Mouse (Mus musculus) kidney, postnatal 0 days (tissue): ENCODE data around the gene Krtap9-5. TPM values are rescaled to one million over a fixed set of nuclear protein-coding genes. Genes with fewer than 3 reads are reported as not detected.

ENCODE experiments used
- ATAC-seq: fragments of 200-750 bp; cut with Nextera tagmentation; replicated peaks from 2 replicates; pipeline ENCODE4 v1.8.0; 2017; ENCODE audit warnings: low read depth, moderate number of reproducible peaks, moderate TSS enrichment, moderate library complexity; ENCODE audit not compliant: low FRiP score
- DNase-seq: peaks from one replicate; pipeline ENCODE4 v3.0.0-alpha.2; 2016; ENCODE audit warnings: low spot score
- H3K27ac ChIP-seq: fragments of 300-500 bp; sonication (generic); 2 replicates; pipeline ENCODE4 v1.5.1; 2014; ENCODE audit warnings: mild to moderate bottlenecking
- H3K27me3 ChIP-seq: fragments of 300-500 bp; sonication (generic); 2 replicates; pipeline ENCODE4 v1.6.1; 2014; ENCODE audit warnings: low read length, mixed read lengths; ENCODE audit not compliant: insufficient read depth
- H3K36me3 ChIP-seq: fragments of 300-500 bp; sonication (generic); 2 replicates; pipeline ENCODE4 v1.6.1; 2014; ENCODE audit warnings: low read length, mixed read lengths; ENCODE audit not compliant: insufficient read depth
- H3K4me1 ChIP-seq: fragments of 300-500 bp; sonication (generic); replicated peaks from 2 replicates; pipeline ENCODE4 v1.6.1; 2014; ENCODE audit warnings: antibody characterized with exemption, low read length, mixed read lengths; ENCODE audit not compliant: insufficient read depth
- H3K4me2 ChIP-seq: fragments of 300-500 bp; sonication (generic); 2 replicates; pipeline ENCODE4 v1.6.1; 2014; ENCODE audit warnings: mild to moderate bottlenecking, low read length, moderate library complexity, mixed read lengths
- H3K4me3 ChIP-seq: fragments of 300-500 bp; sonication (generic); replicated peaks from 2 replicates; pipeline ENCODE4 v1.5.1; 2014; ENCODE audit warnings: low read depth, low read length
- H3K9ac ChIP-seq: fragments of 300-500 bp; sonication (generic); 2 replicates; pipeline ENCODE4 v1.6.1; 2014; ENCODE audit warnings: low read depth, low read length
- H3K9me3 ChIP-seq: fragments of 300-500 bp; sonication (generic); replicated peaks from 2 replicates; pipeline ENCODE4 v1.6.1; 2016; ENCODE audit warnings: low read length, inconsistent platforms, mixed read lengths
- CTCF ChIP-seq: IDR thresholded peaks from 2 replicates; pipeline ENCODE4 v1.5.1; 2016; ENCODE audit warnings: antibody characterized with exemption, low read depth, mild to moderate bottlenecking, moderate library complexity
- WGBS: fragments of 180-500 bp; shearing (Covaris S2); extraction: QIAGEN DNeasy Blood & Tissue Kit; methylation state at CpG from one replicate; pipeline ENCODE4 v1.1.7; 2014; 5-methylcytosine and 5-hydroxymethylcytosine counted together
- polyA plus RNA-seq: library from polyadenylated mRNA; unstranded; fragments of >200 nt; fragmentation: Nextera tagmentation; extraction: Ambion mirVana; gene quantifications from 2 replicates; pipeline ENCODE4 v1.2.1, GENCODE M21; 2015

Krtap9-5 gene
- polyA plus RNA-seq, 1 experiment from 2014 or later = not detected

- H3K9me3 ChIP-seq = no peaks in the 10 kb centered on the region
- no peak within 1 kb of the TSS for H3K4me2 ChIP-seq
- no peak within 1 kb of the TSS for H3K9ac ChIP-seq
- no peaks in the 10 kb centered on the region for H3K4me1 ChIP-seq
- H3K4me3 ChIP-seq = no peak within 1 kb of the TSS
- TF ChIP-seq CTCF = no peak
- ATAC-seq (no peak), DNase-seq (no peak)
- H3K27ac ChIP-seq = no peak within 1 kb of the TSS
- WGBS = 61% methylated on average over 5 of the region's 5 CpGs
- no peaks in the 10 kb centered on the region for H3K27me3 ChIP-seq
- no peaks in the 10 kb centered on the region for H3K36me3 ChIP-seq
These were observed 30.7 kb downstream of the Krtap9-5 start, which contains the start of gene Krtap29-1 for GRCm38 (mm10) chr11:99978953-99979352. Gene Krtap29-1, minus strand, starts transcription at chr11:99979053.

GRCm38 (mm10) chr11:99982731-99983130, 34.5 kb downstream of the Krtap9-5 start:
- Histone ChIP-seq H3K4me3 (no peak overlapping the region), H3K9ac (no peak overlapping the region), H3K4me2 (no peak overlapping the region), H3K27ac (no peak overlapping the region), H3K4me1 (no peaks in the 10 kb centered on the region), H3K36me3 (no peaks in the 10 kb centered on the region), H3K9me3 (no peaks in the 10 kb centered on the region), H3K27me3 (no peaks in the 10 kb centered on the region)
- no peak for DNase-seq
- TF ChIP-seq CTCF = no peak
- WGBS = 88% methylated on average over 9 of the region's 9 CpGs
- ATAC-seq = no peak

- Histone ChIP-seq H3K4me1 (no peaks in the 10 kb centered on the region), H3K9ac (no peak overlapping the region), H3K27ac (no peak overlapping the region), H3K36me3 (no peaks in the 10 kb centered on the region), H3K4me3 (no peak overlapping the region), H3K27me3 (no peaks in the 10 kb centered on the region), H3K4me2 (no peak overlapping the region), H3K9me3 (no peaks in the 10 kb centered on the region)
- TF ChIP-seq CTCF = no peak
- WGBS = 95% methylated on average over 1 of the region's 1 CpGs
- no peak for ATAC-seq
- no peak for DNase-seq
These were observed 35.2 kb downstream of the Krtap9-5 start for GRCm38 (mm10) chr11:99983442-99983841.

GRCm38 (mm10) chr11:99985291-99986092, 37.2 kb downstream of the Krtap9-5 start:
- Histone ChIP-seq H3K9me3 (no peaks in the 10 kb centered on the region), H3K4me3 (no peak overlapping the region), H3K27ac (no peak overlapping the region), H3K27me3 (no peaks in the 10 kb centered on the region), H3K4me2 (no peak overlapping the region), H3K36me3 (no peaks in the 10 kb centered on the region), H3K9ac (no peak overlapping the region), H3K4me1 (no peaks in the 10 kb centered on the region)
- no peak for ATAC-seq
- no peak for TF ChIP-seq CTCF
- WGBS = 67% methylated on average over 20 of the region's 20 CpGs
- peak; percentile 24 for DNase-seq

- H3K9me3 ChIP-seq = no peaks in the 10 kb centered on the region
- no peak within 1 kb of the TSS for H3K27ac ChIP-seq
- TF ChIP-seq CTCF = no peak
- no peak within 1 kb of the TSS for H3K9ac ChIP-seq
- WGBS = 44% methylated on average over 8 of the region's 8 CpGs
- no peaks in the 10 kb centered on the region for H3K27me3 ChIP-seq
- ATAC-seq (no peak), DNase-seq (no peak)
- H3K36me3 ChIP-seq = no peaks in the 10 kb centered on the region
- H3K4me3 ChIP-seq = no peak within 1 kb of the TSS
- H3K4me1 ChIP-seq = no peaks in the 10 kb centered on the region
- no peak within 1 kb of the TSS for H3K4me2 ChIP-seq
These were observed 37.9 kb downstream of the Krtap9-5 start, which contains the start of gene Krtap16-1 for GRCm38 (mm10) chr11:99986180-99986647. Gene Krtap16-1, minus strand, starts transcription at chr11:99986597.

GRCm38 (mm10) chr11:99988530-99988929, 40.3 kb downstream of the Krtap9-5 start:
- no peak for TF ChIP-seq CTCF
- ATAC-seq (no peak), DNase-seq (no peak)
- no peak overlapping the region for H3K9ac ChIP-seq
- 0 out of 2 replicates have a peak, but pooled peaks cover under 1% of the 10 kb centered on the region for H3K4me1 ChIP-seq
- H3K4me2 ChIP-seq = no peak overlapping the region
- no peaks in the 10 kb centered on the region for H3K36me3 ChIP-seq
- no peaks in the 10 kb centered on the region for H3K27me3 ChIP-seq
- H3K4me3 ChIP-seq = no peak overlapping the region
- WGBS = 92% methylated on average over 3 of the region's 3 CpGs
- H3K27ac ChIP-seq = no peak overlapping the region
- no peaks in the 10 kb centered on the region for H3K9me3 ChIP-seq
